In the genomic region with DNA sequence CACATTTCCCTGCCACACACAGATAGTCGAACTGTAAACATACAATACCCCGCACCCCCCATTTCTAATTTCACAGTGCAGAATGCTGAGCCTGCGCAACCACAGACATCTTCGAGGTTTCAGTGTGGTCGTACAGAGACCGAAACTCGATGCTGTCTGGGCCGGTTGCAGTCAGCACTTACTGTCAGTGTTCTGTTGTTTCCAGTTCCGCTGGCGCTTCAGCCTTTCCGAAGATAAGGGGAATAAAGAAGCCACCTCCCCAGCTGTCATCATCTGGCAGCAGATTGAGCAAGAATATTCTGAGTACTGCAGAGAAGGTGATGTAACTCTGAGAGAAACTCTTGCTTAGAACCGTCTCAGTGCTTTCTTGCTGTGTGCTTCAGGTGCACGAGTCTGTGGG, we compare ENCODE assay signal across 11 mouse cellular contexts. TPM values are rescaled to one million over a fixed set of nuclear protein-coding genes. Genes with fewer than 3 reads are reported as not detected.
DNase-seq lines count a peak whose midpoint lies in the region; ATAC-seq lines count a peak whose summit lies in the region.
"Had no signal": no experiment of that assay in that cellular context is flagged by ENCODE, and none has a peak within 500 bp of the region (broad histone marks: within the 10 kb centered on the region; RNA-seq: fewer than 3 reads in every experiment).

No protein-coding gene starts in this region.

- 30% methylated on average over 13 of the region's 13 CpGs for WGBS in heart, embryonic 15.5 days

- H3K4me1 ChIP-seq in heart, embryonic 15.5 days (replicated peaks): peaks cover 55% of the 10 kb centered on the region

- H3K27ac ChIP-seq in heart, embryonic 15.5 days: peak overlapping the region; percentile 3; the same call in 1 of the 2 replicates

- H3K9me3 ChIP-seq in heart, embryonic 15.5 days (replicated peaks): no peaks in the 10 kb centered on the region

- DNase-seq in layer of hippocampus, adult 9-11 months: peak; percentile 45
- DNase-seq in layer of hippocampus, adult 9-10 months (ENCODE audit: low spot score): no peak
- DNase-seq in lung, adult 18-20 months: peak; percentile 52 to 55
- DNase-seq in left cerebral cortex, adult 18-20 months (ENCODE audit: low spot score in 2 of 2): no peak
- DNase-seq in ovary, postnatal 10 days (ENCODE audit: low spot score): no peak
- no peak for DNase-seq in kidney, adult 18-20 months
- DNase-seq: gastrocnemius, postnatal 25 days; thymus, postnatal 36 days had no signal

- peak overlapping the region; percentile 23 for H3K4me2 ChIP-seq in heart, embryonic 15.5 days

- H3K4me3 ChIP-seq in heart, embryonic 15.5 days: no peak overlapping the region

- peaks cover 5% of the 10 kb centered on the region; the same call in 1 of the 2 replicates for H3K27me3 ChIP-seq in heart, embryonic 15.5 days

- ATAC-seq in heart, embryonic 15.5 days (replicated peaks; ENCODE audit: insufficient number of reproducible peaks, insufficient read depth, low FRiP score, low read depth): no peak
- peak; percentile 62 for ATAC-seq in monocyte, adult 5-6 weeks (replicated peaks; ENCODE audit: insufficient number of reproducible peaks, low FRiP score, low TSS enrichment, poor library complexity, severe bottlenecking)
- ATAC-seq: intestine, postnatal 0 days had no signal

- H3K36me3 ChIP-seq in heart, embryonic 15.5 days: peaks cover 14% of the 10 kb centered on the region

- H3K9ac ChIP-seq in heart, embryonic 15.5 days: no peak overlapping the region

RNA-seq across cellular contexts. Expression of gene Fam217b, which starts 2.1 kb away (rescaled TPM):
- 7.9 TPM in 2 replicates for polyA plus RNA-seq in heart, embryonic 15.5 days (2015; fragmentation: Nextera tagmentation; extraction: Ambion mirVana)
- total RNA-seq in monocyte, adult 5-6 weeks (2017): 3.4 to 6.5 TPM (median 6.2 TPM) in 3 replicates
- total RNA-seq in left cerebral cortex, adult 18-20 months (2021): 10 to 100 TPM; 62.9 to 66.0 TPM

RNA-seq across cellular contexts. Expression of gene Ppp1r3d, which starts 2.2 kb away (rescaled TPM):
- 21.3 and 22.8 TPM in 2 replicates for polyA plus RNA-seq in heart, embryonic 15.5 days (2015; fragmentation: Nextera tagmentation; extraction: Ambion mirVana)
- total RNA-seq in monocyte, adult 5-6 weeks (2017): 0.85 to 2.5 TPM (median 1.9 TPM) in 3 replicates
- total RNA-seq in left cerebral cortex, adult 18-20 months (2021): 1 to 10 TPM; 8.1 to 8.2 TPM

RNA-seq across cellular contexts. Expression of gene Sycp2, which starts 8.9 kb away (rescaled TPM):
- 0.06 and 0.18 TPM in 2 replicates for polyA plus RNA-seq in heart, embryonic 15.5 days (2015; fragmentation: Nextera tagmentation; extraction: Ambion mirVana)
- 0.10 TPM in 1 of 3 replicates, not detected in the others for total RNA-seq in monocyte, adult 5-6 weeks (2017)
- 1 to 10 TPM; 1.3 to 2.4 TPM for total RNA-seq in left cerebral cortex, adult 18-20 months (2021)
- polyA plus RNA-seq: intestine, postnatal 0 days had no signal

RNA-seq across cellular contexts. Expression of gene Cdh26, which starts 13.9 kb away (rescaled TPM):
- 0.14 TPM in 1 of 2 replicates, not detected in the other for polyA plus RNA-seq in heart, embryonic 15.5 days (2015; fragmentation: Nextera tagmentation; extraction: Ambion mirVana)
- not detected in 3 replicates for total RNA-seq in monocyte, adult 5-6 weeks (2017)
- total RNA-seq in left cerebral cortex, adult 18-20 months (2021): not detected
- total RNA-seq: gastrocnemius, postnatal 25 days had no signal

Comparison
In these comparisons a context has a peak if more than half of its experiments do, and no peak if none do; other contexts are left out.
1. DNase-seq: peak in layer of hippocampus, adult 9-11 months (single experiment) and lung, adult 18-20 months (2 of 2); none in layer of hippocampus, adult 9-10 months (single experiment), left cerebral cortex, adult 18-20 months (0 of 2), ovary, postnatal 10 days (single experiment) and kidney, adult 18-20 months (single experiment).